Mouse (Mus musculus) hindlimb bud, embryonic 11.5 days (tissue): Measurements from ENCODE around the gene Aym1.
"Not testable (repeated sequence)": the region's sequence is repeated elsewhere in the genome, so short reads cannot be mapped to it uniquely, and the experiment has no call there.

ENCODE experiments used
- DNase-seq: peaks from one replicate; pipeline ENCODE4 v3.0.0-alpha.2; 2012; ENCODE audit warnings: low read depth, low spot score; ENCODE audit errors: extremely low spot score

Aym1 gene

GRCm38 (mm10) chr5:113351768-113352167 lies 5.3 kb upstream of the Aym1 start:
- no peak for DNase-seq

GRCm38 (mm10) chr5:113352636-113353035 lies 4.5 kb upstream of the Aym1 start:
- DNase-seq: no peak

- DNase-seq: no peak
Measured at GRCm38 (mm10) chr5:113354311-113354710, 2.8 kb upstream of the Aym1 start.

- no peak for DNase-seq
Measured at GRCm38 (mm10) chr5:113357656-113358055, 562 bp downstream of the Aym1 start.

- DNase-seq: no peak
Measured at GRCm38 (mm10) chr5:113358833-113359232, 1.7 kb downstream of the Aym1 start.

GRCm38 (mm10) chr5:113361283-113361682 lies 4.2 kb downstream of the Aym1 start:
- no peak for DNase-seq

- DNase-seq: no peak
Measured at GRCm38 (mm10) chr5:113362258-113362996, 5.3 kb downstream of the Aym1 start.

- no peak for DNase-seq
Measured at GRCm38 (mm10) chr5:113363177-113363576, 6.1 kb downstream of the Aym1 start.

- DNase-seq: peak; percentile 79
Measured at GRCm38 (mm10) chr5:113365921-113366320, 8.8 kb downstream of the Aym1 start.

GRCm38 (mm10) chr5:113367726-113368125 lies 10.6 kb downstream of the Aym1 start:
- DNase-seq: not testable (repeated sequence)

GRCm38 (mm10) chr5:113369262-113369868 lies 12.3 kb downstream of the Aym1 start:
- DNase-seq: no peak

- DNase-seq: no peak
Measured at GRCm38 (mm10) chr5:113372449-113372848, 15.4 kb downstream of the Aym1 start.

- DNase-seq: peak; percentile 69
Measured at GRCm38 (mm10) chr5:113372995-113373950, 16.2 kb downstream of the Aym1 start.

GRCm38 (mm10) chr5:113374290-113374689 lies 17.2 kb downstream of the Aym1 start:
- no peak for DNase-seq

- no peak for DNase-seq
Measured at GRCm38 (mm10) chr5:113375783-113376182, 18.7 kb downstream of the Aym1 start.

- no peak for DNase-seq
Measured at GRCm38 (mm10) chr5:113376292-113376691, 19.2 kb downstream of the Aym1 start.

GRCm38 (mm10) chr5:113379416-113379815 lies 22.3 kb downstream of the Aym1 start:
- no peak for DNase-seq

- no peak for DNase-seq
Measured at GRCm38 (mm10) chr5:113380553-113380952, 23.5 kb downstream of the Aym1 start.

- no peak for DNase-seq
Measured at GRCm38 (mm10) chr5:113382580-113382979, 25.5 kb downstream of the Aym1 start.

GRCm38 (mm10) chr5:113393766-113394165 lies 36.7 kb downstream of the Aym1 start:
- no peak for DNase-seq

GRCm38 (mm10) chr5:113396286-113396934 lies 39.3 kb downstream of the Aym1 start:
- DNase-seq: no peak
